Mouse (Mus musculus): ENCODE results near the gene Swi5. TPM values are rescaled to one million over a fixed set of nuclear protein-coding genes. Genes with fewer than 3 reads are reported as not detected.

The Swi5 gene
- total RNA-seq, 2 experiments from 2014 or later = 117 to 120 TPM

- intact Hi-C loops (cut with DNase I; ENCODE audit: low total_unique reads) = no loop called here
- no peak for DNase-seq
Observed at GRCm38 (mm10) chr2:32287334-32287840, 488 bp downstream of the Swi5 start, which contains the start of gene Golga2. Gene Golga2 (plus strand): TSS chr2:32287384.

- intact Hi-C loops (cut with DNase I; ENCODE audit: low total_unique reads) = no loop called here
- no peak for DNase-seq
Observed at GRCm38 (mm10) chr2:32283986-32284385, 3.9 kb downstream of the Swi5 start.

- DNase-seq = peak; percentile 61
- intact Hi-C loops (cut with DNase I; ENCODE audit: low total_unique reads) = no loop called here
Observed at GRCm38 (mm10) chr2:32282727-32283126, 5.1 kb downstream of the Swi5 start.

- DNase-seq = no peak
- intact Hi-C loops (cut with DNase I; ENCODE audit: low total_unique reads) = no loop called here
Observed at GRCm38 (mm10) chr2:32282289-32282688, 5.6 kb downstream of the Swi5 start.

GRCm38 (mm10) chr2:32275823-32276222 is 12.1 kb downstream of the Swi5 start:
- DNase-seq = no peak
- intact Hi-C loops (cut with DNase I; ENCODE audit: low total_unique reads) = no loop called here

- intact Hi-C loops (cut with DNase I; ENCODE audit: low total_unique reads) = no loop called here
- no peak for DNase-seq
Observed at GRCm38 (mm10) chr2:32260635-32261034, 27.2 kb downstream of the Swi5 start.

- intact Hi-C loops (cut with DNase I; ENCODE audit: low total_unique reads) = no loop called here
Observed at GRCm38 (mm10) chr2:32259657-32260417, 28.0 kb downstream of the Swi5 start, which contains the start of gene Uck1. Gene Uck1 (minus strand): TSS chr2:32260159.

GRCm38 (mm10) chr2:32258887-32259533 is 28.9 kb downstream of the Swi5 start:
- DNase-seq = no peak
- intact Hi-C loops (cut with DNase I; ENCODE audit: low total_unique reads) = no loop called here

More at GRCm38 (mm10) chr2:32259657-32260417, 28.0 kb downstream of the Swi5 start, which contains the start of gene Uck1:
- DNase-seq = peak; percentile 86

- intact Hi-C loops (cut with DNase I; ENCODE audit: low total_unique reads) = no loop called here
- no peak for DNase-seq
Observed at GRCm38 (mm10) chr2:32256273-32256672, 31.6 kb downstream of the Swi5 start.

GRCm38 (mm10) chr2:32254563-32254962 is 33.3 kb downstream of the Swi5 start:
- intact Hi-C loops (cut with DNase I; ENCODE audit: low total_unique reads) = no loop called here
- DNase-seq = no peak

GRCm38 (mm10) chr2:32253352-32253751 is 34.5 kb downstream of the Swi5 start:
- no peak for DNase-seq
- intact Hi-C loops (cut with DNase I; ENCODE audit: low total_unique reads) = no loop called here

GRCm38 (mm10) chr2:32252658-32253057 is 35.2 kb downstream of the Swi5 start:
- intact Hi-C loops (cut with DNase I; ENCODE audit: low total_unique reads) = no loop called here
- DNase-seq = no peak

- peak; percentile 48 for DNase-seq
- intact Hi-C loops (cut with DNase I; ENCODE audit: low total_unique reads) = no loop called here
Observed at GRCm38 (mm10) chr2:32251791-32252527, 35.9 kb downstream of the Swi5 start.

GRCm38 (mm10) chr2:32248377-32249361 is 39.2 kb downstream of the Swi5 start:
- intact Hi-C loops (cut with DNase I; ENCODE audit: low total_unique reads) = no loop called here

GRCm38 (mm10) chr2:32246741-32247140 is 41.1 kb downstream of the Swi5 start:
- no peak for DNase-seq

More at GRCm38 (mm10) chr2:32248377-32249361, 39.2 kb downstream of the Swi5 start:
- DNase-seq = peak; percentile 69

GRCm38 (mm10) chr2:32242986-32243385 is 44.9 kb downstream of the Swi5 start:
- no peak for DNase-seq
- intact Hi-C loops (cut with DNase I; ENCODE audit: low total_unique reads) = no loop called here

More at GRCm38 (mm10) chr2:32246741-32247140, 41.1 kb downstream of the Swi5 start:
- intact Hi-C loops (cut with DNase I; ENCODE audit: low total_unique reads) = no loop called here

- DNase-seq = no peak
- intact Hi-C loops (cut with DNase I; ENCODE audit: low total_unique reads) = no loop called here
Observed at GRCm38 (mm10) chr2:32240591-32240990, 47.3 kb downstream of the Swi5 start.

- intact Hi-C loops (cut with DNase I; ENCODE audit: low total_unique reads) = no loop called here
Observed at GRCm38 (mm10) chr2:32238708-32239435, 49.0 kb downstream of the Swi5 start.

More at GRCm38 (mm10) chr2:32238708-32239435, 49.0 kb downstream of the Swi5 start:
- no peak for DNase-seq

All from gastrocnemius, postnatal 14 days (tissue).